Mouse (Mus musculus): ENCODE data around the gene Kcnd1.

Gene Kcnd1

DNA sequence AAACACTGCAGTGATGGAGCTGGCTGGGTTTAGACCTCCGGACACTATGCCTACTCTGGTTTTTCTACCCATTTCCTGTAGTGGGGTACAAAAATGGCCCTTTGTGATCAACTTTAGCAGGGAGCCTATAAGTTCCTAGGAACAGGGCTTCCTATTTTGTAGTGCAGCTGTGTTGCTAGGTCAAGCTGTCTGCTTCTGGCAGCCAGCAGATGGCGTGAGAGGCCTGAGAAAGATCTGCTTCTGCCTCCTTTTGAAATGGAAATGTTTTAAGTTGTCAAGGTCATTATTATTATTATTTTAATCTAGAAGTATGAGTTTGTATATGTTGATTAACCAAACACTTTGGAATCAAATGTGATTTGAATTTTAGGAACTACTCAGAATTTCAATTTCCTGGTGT, 32.5 kb downstream of the Kcnd1 start:
- DNase-seq (ENCODE audit: low read depth, low spot score), result peak; percentile 49

DNA sequence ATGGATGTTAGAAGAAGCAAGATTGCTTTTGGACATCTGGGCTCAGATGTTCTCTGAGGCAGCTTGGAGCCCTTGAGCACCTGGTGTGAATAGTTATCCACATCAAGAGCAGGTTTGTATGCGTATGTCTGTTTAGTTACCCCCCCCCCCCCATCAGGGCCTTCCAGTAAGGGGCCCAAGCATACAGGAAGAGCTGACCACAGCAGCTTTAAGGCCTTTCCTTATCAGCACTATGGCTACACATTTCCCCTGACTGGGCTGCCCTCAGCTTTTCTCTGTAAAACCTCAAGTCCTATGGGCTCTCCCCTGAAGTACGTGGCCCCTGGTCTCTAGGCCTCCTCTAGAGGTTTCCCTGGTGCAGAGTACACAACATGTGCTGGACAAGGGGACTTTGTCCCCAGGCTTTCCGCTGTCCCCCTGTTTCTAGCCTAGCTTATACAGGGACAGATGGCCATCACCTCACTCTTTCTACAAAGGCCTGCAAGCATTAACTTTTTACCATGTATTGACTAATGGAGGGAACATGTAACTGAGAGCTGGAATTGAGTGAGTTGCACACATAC, 37.2 kb downstream of the Kcnd1 start:
- DNase-seq (ENCODE audit: low read depth, low spot score), result no peak

DNA sequence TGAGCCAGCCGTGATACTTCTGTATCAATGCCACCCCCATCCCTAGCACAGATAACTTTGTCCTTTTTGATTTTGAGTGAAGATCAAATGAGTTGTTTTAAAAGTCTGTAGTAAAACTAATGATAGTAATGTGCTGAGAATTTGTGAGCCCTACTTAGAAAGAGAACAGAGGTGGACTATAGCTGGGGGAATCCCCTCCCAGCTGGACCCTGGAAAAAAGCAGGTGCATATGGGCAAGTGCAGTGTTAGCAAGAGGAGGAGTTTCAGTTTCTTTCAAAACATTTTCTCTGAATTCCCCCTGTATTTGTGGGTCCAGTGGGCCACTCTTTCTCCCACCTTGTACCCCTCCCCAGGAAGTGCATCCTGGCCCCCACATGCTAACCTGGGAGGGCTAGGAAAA, 41.1 kb downstream of the Kcnd1 start:
- DNase-seq (ENCODE audit: low read depth, low spot score), result no peak

DNA sequence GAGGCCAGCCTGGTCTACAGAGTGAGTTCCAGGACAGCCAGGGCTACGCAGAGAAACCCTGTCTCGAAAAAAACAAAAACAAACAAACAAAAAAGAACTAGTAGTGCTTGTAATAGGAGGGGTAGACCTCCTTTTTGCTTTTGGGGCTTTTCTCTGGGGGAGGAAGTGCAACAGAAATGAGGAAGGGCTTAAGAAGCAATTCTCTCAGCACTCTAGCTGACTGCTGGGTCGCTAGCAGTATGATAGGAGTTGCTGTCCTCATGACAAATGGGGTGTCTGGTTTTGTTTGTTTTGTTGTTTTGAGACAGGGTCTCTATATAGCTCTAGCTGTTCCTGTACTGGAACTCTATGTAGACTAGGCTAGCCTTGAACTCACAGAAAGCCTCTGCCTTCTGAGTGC, 42.5 kb downstream of the Kcnd1 start:
- DNase-seq (ENCODE audit: low read depth, low spot score), result no peak

DNA sequence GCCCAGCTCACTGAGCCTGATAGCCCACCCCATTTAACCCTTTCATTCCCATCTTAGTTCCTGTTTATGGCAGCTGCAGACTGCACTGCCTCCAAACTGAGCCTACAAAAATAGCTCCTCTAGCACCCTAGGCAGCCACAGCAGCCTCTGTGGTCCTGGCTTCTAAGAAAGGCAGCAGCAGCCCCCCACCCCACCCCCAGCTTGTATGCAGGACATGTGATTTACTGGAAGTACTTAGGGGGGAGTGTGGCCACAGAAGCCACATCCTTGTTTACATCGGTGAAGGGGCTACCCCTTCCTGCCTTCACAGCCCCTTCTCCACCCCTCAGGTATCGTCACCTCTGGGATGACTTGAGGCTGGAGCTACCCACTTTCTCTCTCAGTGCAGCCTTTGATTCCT, 43.3 kb downstream of the Kcnd1 start:
- DNase-seq (ENCODE audit: low read depth, low spot score), result no peak

DNA sequence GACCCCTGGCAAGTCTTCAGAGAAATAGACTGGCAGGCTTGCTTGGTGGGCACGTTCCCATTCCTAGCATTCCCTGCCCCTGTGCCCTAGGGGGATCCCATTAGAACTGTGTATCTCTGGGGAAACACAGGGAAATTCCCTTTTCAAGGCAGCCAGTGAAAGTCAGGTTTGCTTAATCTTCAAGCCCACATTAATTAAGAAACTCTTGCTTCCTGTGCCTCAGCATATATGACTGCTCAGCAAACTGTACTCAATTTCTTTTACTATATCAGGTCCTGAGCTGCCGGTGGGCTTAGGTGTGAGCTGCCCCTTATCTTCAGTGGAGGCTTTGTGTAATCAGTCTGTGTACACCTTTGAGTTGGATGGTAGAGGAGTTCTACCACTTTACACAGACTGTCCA, 43.7 kb downstream of the Kcnd1 start:
- DNase-seq (ENCODE audit: low read depth, low spot score), result no peak

DNA sequence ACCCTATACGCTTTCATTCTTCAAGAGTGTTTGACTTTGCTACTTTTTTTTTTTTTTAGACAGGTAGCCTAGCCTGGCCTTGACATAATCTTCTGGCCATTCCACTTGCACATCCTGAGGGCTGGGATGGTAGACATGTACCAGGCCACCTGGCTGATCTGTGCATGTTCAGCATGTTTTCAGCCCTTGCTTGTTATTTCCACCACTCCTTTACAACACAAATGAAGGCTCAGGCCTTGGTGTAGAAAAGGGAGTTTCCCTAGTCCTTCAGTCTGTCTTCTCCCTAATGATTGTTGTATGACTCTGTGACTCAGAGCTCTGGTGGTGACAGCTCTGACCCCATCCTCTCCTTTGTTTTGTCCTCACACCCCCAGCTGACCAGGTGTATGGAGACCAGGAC, 45.1 kb downstream of the Kcnd1 start:
- DNase-seq (ENCODE audit: low read depth, low spot score), result no peak

DNA sequence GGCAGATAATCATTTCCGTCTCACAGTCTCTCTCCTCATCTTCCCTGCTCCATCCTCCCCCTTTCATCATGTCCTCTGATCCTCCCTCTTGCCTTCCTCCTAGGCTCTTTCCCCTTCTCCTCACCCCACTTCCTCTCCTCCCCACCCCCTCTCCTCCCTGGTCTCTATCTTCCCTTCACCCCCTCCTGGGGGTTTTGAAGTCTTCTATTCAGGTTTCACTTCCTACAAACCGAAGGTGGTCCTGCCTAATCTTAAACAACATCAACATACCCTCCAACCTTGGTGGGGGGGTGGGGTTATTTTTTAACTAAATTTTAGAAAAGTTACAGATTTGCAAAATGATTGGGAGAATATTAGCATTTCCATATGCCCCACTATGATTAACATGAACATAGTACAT, 46.4 kb downstream of the Kcnd1 start:
- DNase-seq (ENCODE audit: low read depth, low spot score), result peak; percentile 35

DNA sequence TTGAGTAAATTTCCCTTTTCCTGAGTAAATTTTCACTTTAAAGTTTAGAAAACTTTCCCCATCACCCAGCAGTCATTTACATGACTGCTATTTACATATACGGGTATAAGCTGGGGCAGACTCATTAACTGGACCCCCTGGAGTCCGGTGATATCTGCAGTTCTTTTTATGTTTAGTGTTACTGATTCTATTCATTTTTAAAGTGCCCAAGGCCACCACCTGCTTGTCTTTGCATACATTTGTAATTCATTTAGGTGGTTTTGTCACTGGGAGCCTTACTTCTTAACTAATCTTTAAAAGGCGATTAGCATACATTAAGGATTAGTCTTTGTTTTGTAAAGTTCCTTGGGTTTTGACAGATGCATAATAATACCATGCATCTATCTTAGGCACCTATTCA, 47.7 kb downstream of the Kcnd1 start:
- peak; percentile 82 for DNase-seq (ENCODE audit: low read depth, low spot score)

DNA sequence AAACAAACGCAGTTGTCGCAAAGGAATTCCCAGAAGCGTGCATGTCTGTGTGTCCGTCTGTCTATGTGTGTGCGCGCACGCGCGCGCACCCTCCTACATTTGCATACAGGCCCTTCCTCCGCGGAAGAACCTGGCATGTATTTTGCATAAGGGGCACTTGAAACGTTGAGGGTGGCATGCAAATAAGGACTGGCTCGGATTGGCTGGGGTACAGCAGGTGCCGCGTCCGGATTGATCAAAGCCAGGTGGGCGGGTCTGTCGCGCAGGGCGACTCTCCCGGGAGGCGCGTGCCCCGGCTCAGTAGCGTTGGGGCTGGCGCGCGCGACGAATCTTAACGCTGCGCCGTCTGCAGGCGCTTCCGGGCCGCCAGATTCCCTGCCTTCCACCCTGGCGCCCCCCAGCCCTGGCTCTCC, 55.9 kb downstream of the Kcnd1 start, which contains the start of gene Pim2:
Gene Pim2, plus strand, starts transcription at position 256 of the 413 bp plus-strand sequence.
- DNase-seq (ENCODE audit: low read depth, low spot score), result peak; percentile 94

DNA sequence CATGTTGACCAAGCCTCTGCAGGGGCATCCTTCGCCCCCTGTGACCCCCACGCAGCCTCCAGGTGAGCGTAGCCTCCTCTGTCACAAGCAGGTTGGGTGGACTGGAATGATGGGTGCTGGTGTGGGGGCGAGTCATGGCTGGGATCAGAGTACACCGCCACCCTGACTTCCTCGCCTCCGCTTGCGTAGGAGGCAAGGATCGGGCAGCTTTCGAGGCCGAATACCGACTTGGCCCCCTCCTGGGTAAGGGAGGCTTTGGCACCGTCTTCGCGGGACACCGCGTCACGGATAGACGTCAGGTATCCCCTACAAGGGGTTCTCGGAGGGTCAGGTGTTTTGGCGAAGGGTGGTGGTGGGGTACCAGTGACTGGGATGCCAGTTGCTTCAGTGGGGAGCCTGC, 56.4 kb downstream of the Kcnd1 start:
- DNase-seq (ENCODE audit: low read depth, low spot score), result no peak

DNA sequence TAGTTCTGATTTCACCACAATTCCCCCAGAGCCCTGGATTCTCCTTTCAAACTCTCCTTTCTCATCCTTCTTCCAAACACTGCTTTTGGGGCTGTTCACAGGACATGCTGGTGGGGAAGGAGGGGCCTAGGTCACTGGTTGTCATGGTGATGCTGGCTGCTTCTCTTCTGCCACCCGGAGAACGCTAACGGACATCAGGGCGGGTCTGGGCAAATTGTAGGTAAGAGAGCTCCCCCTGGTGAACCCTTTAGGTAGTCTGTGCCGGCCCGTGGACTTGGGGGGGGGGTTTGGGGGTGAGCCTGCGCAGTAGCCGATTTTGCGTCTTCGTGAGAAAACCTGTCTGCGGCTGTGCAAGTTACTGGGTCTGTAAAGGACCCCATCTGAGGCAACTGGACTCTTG, 57.7 kb downstream of the Kcnd1 start:
- DNase-seq (ENCODE audit: low read depth, low spot score), result peak; percentile 93

DNA sequence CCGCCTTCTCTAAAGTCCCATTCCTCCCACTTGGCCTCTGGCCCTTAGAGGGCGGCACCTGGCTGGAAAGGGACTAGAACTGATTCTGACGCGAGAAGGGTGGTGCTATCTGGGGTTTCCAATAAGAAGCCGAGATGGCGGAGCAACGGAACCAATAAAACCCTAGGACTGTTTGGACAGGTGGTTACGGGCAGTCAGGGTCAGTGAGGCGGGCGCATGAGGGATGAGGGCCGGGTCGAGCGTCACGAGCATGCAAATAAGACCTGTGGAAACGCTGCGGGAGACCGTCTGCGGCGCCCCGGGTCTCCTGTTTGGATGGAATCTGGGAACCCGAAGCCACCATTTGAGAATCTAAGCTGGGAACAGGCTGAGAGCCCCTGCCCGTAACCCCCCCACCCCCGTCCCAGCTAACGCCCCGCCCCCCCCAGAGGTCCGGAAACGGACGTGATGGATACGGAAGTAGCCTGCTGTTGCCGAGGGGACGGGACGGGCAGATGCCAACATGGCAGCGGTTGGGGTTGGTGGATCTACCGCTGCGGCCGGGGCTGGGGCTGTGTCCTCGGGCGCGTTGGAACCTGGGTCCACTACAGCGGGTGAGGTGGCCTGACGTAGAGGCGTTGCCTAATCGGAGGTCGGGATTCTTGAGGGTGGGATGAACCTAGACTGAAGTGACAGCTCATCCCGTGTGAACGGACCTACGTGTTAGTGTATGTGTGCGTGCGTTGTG, 61.9 kb downstream of the Kcnd1 start, which contains the start of gene Slc35a2:
Gene Slc35a2, plus strand, starts transcription at position 188 of the 727 bp plus-strand sequence.
- DNase-seq (ENCODE audit: low read depth, low spot score), result peak; percentile 94
